Mouse (Mus musculus): ENCODE measurements around the gene Pde4d. TPM values are rescaled to one million over a fixed set of nuclear protein-coding genes. Genes with fewer than 3 reads are reported as not detected.

Gene Pde4d
- polyA plus RNA-seq, 1 experiment from 2014 or later: 18.6 TPM

- H3K27ac ChIP-seq (ENCODE audit: low read depth): no peak overlapping the region
- DNase-seq (ENCODE audit: low spot score): no peak
- no peaks in the 10 kb centered on the region for H3K36me3 ChIP-seq (ENCODE audit: control insufficient read depth, insufficient read depth, low read length)
- no peak overlapping the region for H3K9ac ChIP-seq (ENCODE audit: low read length)
- no peaks in the 10 kb centered on the region for H3K27me3 ChIP-seq (replicated peaks; ENCODE audit: control insufficient read depth, insufficient read depth, low read length)
- no peak for ATAC-seq (replicated peaks; ENCODE audit: low FRiP score, low TSS enrichment, low read depth)
- H3K4me1 ChIP-seq (replicated peaks; ENCODE audit: control insufficient read depth, insufficient read depth, low read length): 0 out of 2 replicates have a peak, but pooled peaks cover 4% of the 10 kb centered on the region
- no peak overlapping the region for H3K4me2 ChIP-seq (ENCODE audit: low read length)
- no peak overlapping the region for H3K4me3 ChIP-seq (ENCODE audit: low read depth, low read length)
- 64% methylated on average over 7 of the region's 7 CpGs for WGBS
- no peaks in the 10 kb centered on the region for H3K9me3 ChIP-seq (ENCODE audit: control insufficient read depth, low read length)
Observed at GRCm38 (mm10) chr13:109652631-109653030, 1202.9 kb downstream of the Pde4d start.

DNA sequence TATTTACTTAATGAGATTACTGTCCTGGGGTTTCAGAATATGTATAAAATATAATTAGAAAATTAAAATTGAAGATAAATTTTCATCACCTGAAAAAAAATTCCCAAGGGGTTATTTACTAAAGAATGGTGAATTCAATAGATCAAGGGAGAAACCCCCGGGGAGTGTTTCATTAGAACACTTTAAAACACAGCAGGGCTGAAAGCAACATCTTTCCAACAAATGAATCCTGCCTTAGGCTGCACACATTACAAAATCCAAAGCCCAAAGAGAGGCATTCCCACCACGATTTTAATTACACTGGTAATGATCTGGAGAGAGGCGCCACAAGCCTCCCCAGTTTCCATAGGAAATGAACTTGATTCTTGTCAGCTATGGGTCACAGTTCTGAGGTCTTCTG, 1205.6 kb downstream of the Pde4d start:
- WGBS: 66% methylated on average over 3 of the region's 3 CpGs
- DNase-seq (ENCODE audit: low spot score): no peak

GRCm38 (mm10) chr13:109659103-109659502, 1209.4 kb downstream of the Pde4d start:
- no peak overlapping the region for H3K4me3 ChIP-seq (ENCODE audit: low read depth, low read length)
- no peak overlapping the region for H3K27ac ChIP-seq (ENCODE audit: low read depth)
- no peaks in the 10 kb centered on the region for H3K36me3 ChIP-seq (ENCODE audit: control insufficient read depth, insufficient read depth, low read length)
- WGBS: 77% methylated on average over 6 of the region's 6 CpGs
- DNase-seq (ENCODE audit: low spot score): no peak
- H3K9ac ChIP-seq (ENCODE audit: low read length): no peak overlapping the region
- no peaks in the 10 kb centered on the region for H3K9me3 ChIP-seq (ENCODE audit: control insufficient read depth, low read length)
- no peaks in the 10 kb centered on the region; the same call in 1 of the 2 replicates for H3K4me1 ChIP-seq (replicated peaks; ENCODE audit: control insufficient read depth, insufficient read depth, low read length)
- ATAC-seq (replicated peaks; ENCODE audit: low FRiP score, low TSS enrichment, low read depth): no peak
- no peak overlapping the region for H3K4me2 ChIP-seq (ENCODE audit: low read length)
- H3K27me3 ChIP-seq (replicated peaks; ENCODE audit: control insufficient read depth, insufficient read depth, low read length): no peaks in the 10 kb centered on the region

More for the DNA sequence above, 1205.6 kb downstream of the Pde4d start:
- H3K4me2 ChIP-seq (ENCODE audit: low read length): no peak overlapping the region
- H3K4me3 ChIP-seq (ENCODE audit: low read depth, low read length): no peak overlapping the region
- no peak overlapping the region for H3K27ac ChIP-seq (ENCODE audit: low read depth)
- no peak for ATAC-seq (replicated peaks; ENCODE audit: low FRiP score, low TSS enrichment, low read depth)
- H3K9me3 ChIP-seq (ENCODE audit: control insufficient read depth, low read length): no peaks in the 10 kb centered on the region
- H3K36me3 ChIP-seq (ENCODE audit: control insufficient read depth, insufficient read depth, low read length): no peaks in the 10 kb centered on the region
- no peak overlapping the region for H3K9ac ChIP-seq (ENCODE audit: low read length)
- H3K27me3 ChIP-seq (replicated peaks; ENCODE audit: control insufficient read depth, insufficient read depth, low read length): no peaks in the 10 kb centered on the region
- H3K4me1 ChIP-seq (replicated peaks; ENCODE audit: control insufficient read depth, insufficient read depth, low read length): no peaks in the 10 kb centered on the region

GRCm38 (mm10) chr13:109661345-109661744, 1211.6 kb downstream of the Pde4d start:
- H3K9me3 ChIP-seq (ENCODE audit: control insufficient read depth, low read length): no peaks in the 10 kb centered on the region
- no peak overlapping the region for H3K4me2 ChIP-seq (ENCODE audit: low read length)
- peaks cover 8% of the 10 kb centered on the region for H3K4me1 ChIP-seq (replicated peaks; ENCODE audit: control insufficient read depth, insufficient read depth, low read length)
- H3K4me3 ChIP-seq (ENCODE audit: low read depth, low read length): no peak overlapping the region
- H3K36me3 ChIP-seq (ENCODE audit: control insufficient read depth, insufficient read depth, low read length): no peaks in the 10 kb centered on the region
- no peak overlapping the region for H3K9ac ChIP-seq (ENCODE audit: low read length)
- no peak overlapping the region for H3K27ac ChIP-seq (ENCODE audit: low read depth)
- no peak for ATAC-seq (replicated peaks; ENCODE audit: low FRiP score, low TSS enrichment, low read depth)
- DNase-seq (ENCODE audit: low spot score): no peak
- no peaks in the 10 kb centered on the region for H3K27me3 ChIP-seq (replicated peaks; ENCODE audit: control insufficient read depth, insufficient read depth, low read length)
- WGBS: 91% methylated on average over 3 of the region's 3 CpGs

GRCm38 (mm10) chr13:109662099-109662498, 1212.4 kb downstream of the Pde4d start:
- Histone ChIP-seq H3K36me3 (ENCODE audit: control insufficient read depth, insufficient read depth, low read length) (no peaks in the 10 kb centered on the region), H3K4me1 (replicated peaks; ENCODE audit: control insufficient read depth, insufficient read depth, low read length) (peaks cover 8% of the 10 kb centered on the region), H3K27ac (ENCODE audit: low read depth) (no peak overlapping the region), H3K4me3 (ENCODE audit: low read depth, low read length) (no peak overlapping the region), H3K27me3 (replicated peaks; ENCODE audit: control insufficient read depth, insufficient read depth, low read length) (no peaks in the 10 kb centered on the region), H3K4me2 (ENCODE audit: low read length) (no peak overlapping the region), H3K9ac (ENCODE audit: low read length) (no peak overlapping the region), H3K9me3 (ENCODE audit: control insufficient read depth, low read length) (no peaks in the 10 kb centered on the region)
- WGBS: 49% methylated on average over 5 of the region's 5 CpGs
- DNase-seq (ENCODE audit: low spot score) (no peak), ATAC-seq (replicated peaks; ENCODE audit: low FRiP score, low TSS enrichment, low read depth) (no peak)

DNA sequence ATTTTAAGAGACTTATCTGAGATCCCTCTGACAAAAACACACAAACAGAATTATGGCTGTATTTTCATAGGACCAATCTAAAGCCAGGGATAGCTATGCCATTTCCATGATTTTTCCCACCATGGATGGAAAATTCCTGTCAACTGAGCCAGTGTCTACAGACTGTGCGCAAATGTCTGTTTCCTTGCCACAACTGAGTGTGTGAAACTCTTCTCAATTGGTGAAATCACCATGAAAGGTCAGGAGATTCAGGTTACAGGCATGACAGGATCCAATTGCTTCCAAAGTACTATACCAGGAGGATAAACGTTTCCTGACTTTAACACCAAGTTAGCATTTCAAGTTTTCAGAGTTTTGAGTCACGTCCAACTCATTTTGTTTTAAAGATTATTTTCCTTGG, 1213.0 kb downstream of the Pde4d start:
- H3K27ac ChIP-seq (ENCODE audit: low read depth): no peak overlapping the region
- WGBS: 56% methylated on average over 3 of the region's 3 CpGs
- DNase-seq (ENCODE audit: low spot score): no peak

GRCm38 (mm10) chr13:109664956-109665802, 1215.4 kb downstream of the Pde4d start:
- no peak overlapping the region for H3K27ac ChIP-seq (ENCODE audit: low read depth)

More for the DNA sequence above, 1213.0 kb downstream of the Pde4d start:
- Histone ChIP-seq H3K36me3 (ENCODE audit: control insufficient read depth, insufficient read depth, low read length) (no peaks in the 10 kb centered on the region), H3K4me3 (ENCODE audit: low read depth, low read length) (no peak overlapping the region), H3K4me1 (replicated peaks; ENCODE audit: control insufficient read depth, insufficient read depth, low read length) (peaks cover 8% of the 10 kb centered on the region), H3K9me3 (ENCODE audit: control insufficient read depth, low read length) (no peaks in the 10 kb centered on the region), H3K27me3 (replicated peaks; ENCODE audit: control insufficient read depth, insufficient read depth, low read length) (no peaks in the 10 kb centered on the region), H3K4me2 (ENCODE audit: low read length) (no peak overlapping the region), H3K9ac (ENCODE audit: low read length) (no peak overlapping the region)
- no peak for ATAC-seq (replicated peaks; ENCODE audit: low FRiP score, low TSS enrichment, low read depth)

GRCm38 (mm10) chr13:109665803-109666403, 1216.2 kb downstream of the Pde4d start:
- no peaks in the 10 kb centered on the region for H3K36me3 ChIP-seq (ENCODE audit: control insufficient read depth, insufficient read depth, low read length)
- DNase-seq (ENCODE audit: low spot score) (no peak), ATAC-seq (replicated peaks; ENCODE audit: low FRiP score, low TSS enrichment, low read depth) (no peak)
- H3K9me3 ChIP-seq (ENCODE audit: control insufficient read depth, low read length): no peaks in the 10 kb centered on the region
- no peak overlapping the region for H3K9ac ChIP-seq (ENCODE audit: low read length)
- H3K4me1 ChIP-seq (replicated peaks; ENCODE audit: control insufficient read depth, insufficient read depth, low read length): peaks cover 8% of the 10 kb centered on the region
- H3K27ac ChIP-seq (ENCODE audit: low read depth): no peak overlapping the region
- 63% methylated on average over 10 of the region's 10 CpGs for WGBS
- H3K4me3 ChIP-seq (ENCODE audit: low read depth, low read length): no peak overlapping the region
- H3K27me3 ChIP-seq (replicated peaks; ENCODE audit: control insufficient read depth, insufficient read depth, low read length): no peaks in the 10 kb centered on the region
- H3K4me2 ChIP-seq (ENCODE audit: low read length): no peak overlapping the region

More at GRCm38 (mm10) chr13:109664956-109665802, 1215.4 kb downstream of the Pde4d start:
- Histone ChIP-seq H3K9ac (ENCODE audit: low read length) (no peak overlapping the region), H3K9me3 (ENCODE audit: control insufficient read depth, low read length) (no peaks in the 10 kb centered on the region), H3K4me1 (replicated peaks; ENCODE audit: control insufficient read depth, insufficient read depth, low read length) (peaks cover 8% of the 10 kb centered on the region), H3K4me2 (ENCODE audit: low read length) (no peak overlapping the region), H3K36me3 (ENCODE audit: control insufficient read depth, insufficient read depth, low read length) (no peaks in the 10 kb centered on the region), H3K27me3 (replicated peaks; ENCODE audit: control insufficient read depth, insufficient read depth, low read length) (no peaks in the 10 kb centered on the region), H3K4me3 (ENCODE audit: low read depth, low read length) (no peak overlapping the region)
- ATAC-seq (replicated peaks; ENCODE audit: low FRiP score, low TSS enrichment, low read depth) (no peak), DNase-seq (ENCODE audit: low spot score) (no peak)
- 55% methylated on average over 10 of the region's 10 CpGs for WGBS
